Mouse (Mus musculus) left cerebral cortex, postnatal 25 days (tissue): ENCODE data around the gene 1700080E11Rik. TPM values are rescaled to one million over a fixed set of nuclear protein-coding genes. Genes with fewer than 3 reads are reported as not detected.
"Not testable (repeated sequence)": the region's sequence is repeated elsewhere in the genome, so short reads cannot be mapped to it uniquely, and the experiment has no call there.

ENCODE experiments used
- DNase-seq, 2 experiments: peaks; one replicate each; pipeline ENCODE4 v3.0.0; 2022; ENCODE audit warnings: low spot score in 2 of 2, mixed read lengths in 1 of 2
- intact Hi-C: fragments of 180-260 bp; cut with DNase I; formaldehyde crosslinking; loops from one replicate; pipeline ENCODE4 v1.15.1; 2025
- total RNA-seq, 2 experiments: library from RNA; stranded (reverse); gene quantifications; 2 replicates each; pipeline ENCODE4 v1.2.3; 2021

1700080E11Rik gene
- not detected for total RNA-seq

- intact Hi-C loops: no loop called here
- no peak for DNase-seq
Observed at GRCm38 (mm10) chr9:105144992-105145391, at the start of gene 1700080E11Rik. Gene 1700080E11Rik, minus strand, starts transcription at chr9:105145092.

DNA sequence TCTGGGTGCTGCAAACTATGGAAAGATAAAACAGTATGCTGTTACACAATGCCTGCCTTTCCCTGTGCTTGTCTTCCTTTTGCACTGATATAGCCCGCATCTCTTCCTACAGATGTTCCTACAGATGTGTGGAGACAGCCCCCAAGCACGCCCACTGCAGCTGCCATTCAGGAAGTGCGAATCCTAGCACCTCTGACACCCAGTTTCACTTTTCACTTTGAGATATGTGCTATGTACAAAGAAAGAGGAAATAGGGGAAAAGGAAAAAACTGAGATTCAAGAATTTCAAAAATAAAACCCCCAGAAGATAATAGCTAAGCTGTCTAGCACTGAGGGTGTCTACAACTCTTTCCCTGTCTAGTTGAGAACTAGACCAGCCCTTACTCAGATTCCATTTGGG lies 41.8 kb upstream of the 1700080E11Rik start:
- intact Hi-C loops: no loop called here
- peak in 1 of 2 experiments; percentile 18 for DNase-seq

GRCm38 (mm10) chr9:105182392-105182791 lies 37.5 kb upstream of the 1700080E11Rik start:
- intact Hi-C loops: no loop called here
- no peak for DNase-seq

- DNase-seq: no peak
- intact Hi-C loops: loop anchor here (10.0 kb wide), 1 partner anchor 176 kb away; no protein-coding TSS in a partner anchor
Observed at GRCm38 (mm10) chr9:105139204-105139603, 5.7 kb downstream of the 1700080E11Rik start.

- DNase-seq: no peak
- intact Hi-C loops: loop anchor here (10.0 kb wide), 1 partner anchor 178 kb away; no protein-coding TSS in a partner anchor
Observed at GRCm38 (mm10) chr9:105136404-105136803, 8.5 kb downstream of the 1700080E11Rik start.

DNA sequence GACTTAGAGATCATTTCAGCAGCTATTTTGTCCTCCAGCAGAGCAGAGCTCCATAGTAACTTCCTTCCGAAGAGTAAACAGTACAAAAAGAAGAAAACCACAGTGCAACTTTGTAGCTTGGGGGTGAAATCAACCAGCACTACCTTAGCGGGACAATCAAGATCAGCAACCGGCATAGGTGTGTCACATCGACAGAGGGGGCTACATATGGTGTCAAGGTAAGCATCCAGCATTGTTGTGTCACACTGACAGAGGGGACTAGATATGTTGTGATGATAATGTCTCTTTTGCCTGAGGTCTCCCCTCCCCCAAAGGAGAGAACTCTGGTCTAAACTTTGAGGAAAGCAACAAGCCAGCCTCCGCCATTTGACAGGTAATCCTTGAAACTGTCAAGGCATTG lies 10.4 kb downstream of the 1700080E11Rik start:
- intact Hi-C loops: loop anchor here (5.0 to 10.0 kb wide), 2 partner anchors 82 to 180 kb away; partner anchors contain the start of gene Mrpl3
- no peak for DNase-seq

GRCm38 (mm10) chr9:105132002-105132367 lies 12.9 kb downstream of the 1700080E11Rik start:
- intact Hi-C loops: loop anchor here (5.0 to 10.0 kb wide), 2 partner anchors 80 to 183 kb away; partner anchors contain the start of gene Mrpl3
- DNase-seq: no peak

DNA sequence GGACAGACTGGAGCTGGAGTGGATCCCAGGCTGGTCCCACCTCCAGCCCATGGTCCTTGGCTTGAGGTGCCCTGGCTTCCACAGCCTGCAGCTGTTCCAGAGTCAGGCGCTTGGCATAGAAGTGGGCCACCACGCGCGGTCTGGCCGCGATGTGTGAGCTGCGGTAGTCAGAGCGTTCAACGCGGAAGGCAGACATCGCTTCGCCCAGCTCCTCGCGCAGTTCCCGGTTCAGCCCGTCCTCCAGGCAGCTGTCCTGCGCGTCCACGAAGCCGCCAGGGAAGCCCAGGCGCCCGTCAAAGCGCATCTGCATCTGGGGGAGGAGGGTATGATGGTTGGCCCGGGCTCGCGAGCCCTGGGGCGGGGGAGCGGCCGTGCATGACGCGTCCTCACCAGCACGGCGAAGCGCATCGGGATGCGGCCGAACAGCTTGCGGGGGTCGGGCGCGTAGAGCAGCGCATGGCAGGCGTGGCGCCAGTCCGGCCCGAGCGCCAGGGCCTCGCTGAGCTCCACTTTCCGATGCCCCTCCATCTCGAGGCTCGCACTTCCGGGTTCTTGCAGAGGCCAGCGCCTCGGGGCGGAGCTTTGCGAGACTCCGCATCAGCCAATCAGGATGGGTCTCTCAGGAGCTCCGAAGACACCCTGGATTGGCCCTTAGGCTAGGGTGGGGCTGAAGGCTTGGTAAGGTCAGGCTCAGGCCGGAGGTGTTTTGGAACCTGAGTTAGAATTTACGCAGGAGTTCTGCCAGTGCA lies 13.5 kb downstream of the 1700080E11Rik start, which contains the start of gene Nudt16:
Gene Nudt16 (minus strand): TSS at position 572 of the 749 bp plus-strand sequence.
- intact Hi-C loops: loop anchor here (5.0 to 10.0 kb wide), 2 partner anchors 79 to 183 kb away; partner anchors contain the start of gene Mrpl3
- DNase-seq: peak; percentile 89 to 94

DNA sequence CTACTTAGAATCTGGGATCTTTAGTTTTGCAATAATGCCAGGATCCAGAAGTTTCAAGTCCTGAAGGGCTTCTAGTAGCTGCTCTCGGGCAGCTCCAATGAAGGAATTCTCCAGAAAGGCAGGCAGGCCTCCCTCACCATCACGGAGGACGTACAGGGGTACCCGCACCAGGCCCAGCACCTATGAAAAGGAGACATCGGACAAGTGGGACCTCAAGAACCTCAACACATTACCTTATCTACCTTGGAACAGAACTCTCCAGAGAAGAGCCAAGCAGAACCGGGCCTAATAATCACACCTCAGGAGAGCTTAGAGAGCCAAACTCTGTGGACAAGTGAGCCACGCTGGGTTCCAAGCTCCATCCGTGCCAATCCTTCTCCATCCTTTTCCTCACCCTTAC lies 14.6 kb downstream of the 1700080E11Rik start:
- no peak for DNase-seq
- intact Hi-C loops: loop anchor here (5.0 to 10.0 kb wide), 2 partner anchors 78 to 184 kb away; partner anchors contain the start of gene Mrpl3

DNA sequence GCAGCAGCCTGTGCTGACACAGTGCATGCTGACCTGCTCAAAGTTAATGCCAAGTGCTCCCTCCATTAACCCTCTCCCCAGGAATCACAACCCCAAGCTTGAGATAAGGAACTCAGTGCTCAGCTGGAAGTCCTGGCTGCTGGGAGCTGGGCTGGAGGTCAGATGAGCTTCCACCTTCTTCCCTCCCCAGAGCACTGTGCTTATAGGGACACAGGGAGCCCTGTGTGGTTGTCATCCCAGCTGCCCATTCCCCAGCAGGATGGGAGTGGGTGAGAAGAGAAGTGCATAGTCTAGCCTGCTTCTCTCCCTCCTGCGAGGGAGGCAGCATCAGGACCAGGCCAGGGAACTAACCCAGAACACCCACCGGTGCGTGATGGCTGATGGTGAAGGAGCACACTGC lies 19.7 kb downstream of the 1700080E11Rik start:
- intact Hi-C loops: not testable (repeated sequence)

DNA sequence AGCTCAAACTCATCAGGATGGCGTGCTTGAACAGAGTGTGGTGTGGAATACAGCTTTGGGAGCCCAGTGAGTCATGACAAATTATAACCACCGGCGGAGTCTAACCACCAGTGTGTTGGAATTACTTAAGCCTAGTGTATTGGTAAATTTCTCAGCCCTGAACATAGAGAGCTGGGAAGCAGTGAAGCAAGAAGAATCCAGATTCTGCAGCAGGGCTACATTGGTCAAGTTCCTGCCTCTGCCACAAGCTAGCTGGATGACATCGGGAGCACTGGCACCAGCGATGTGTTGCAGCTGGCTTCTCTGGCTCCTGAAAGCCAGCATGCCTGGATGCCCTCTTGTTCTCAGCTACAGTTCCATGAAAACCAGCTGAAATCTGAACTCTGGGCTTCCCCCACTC lies 41.0 kb downstream of the 1700080E11Rik start:
- intact Hi-C loops: no loop called here
- no peak for DNase-seq

More for the DNA sequence above, 19.7 kb downstream of the 1700080E11Rik start:
- not testable (repeated sequence) for DNase-seq

- DNase-seq: peak; percentile 26 to 69
- intact Hi-C loops: no loop called here
Observed at GRCm38 (mm10) chr9:105101911-105102310, 43.0 kb downstream of the 1700080E11Rik start.

DNA sequence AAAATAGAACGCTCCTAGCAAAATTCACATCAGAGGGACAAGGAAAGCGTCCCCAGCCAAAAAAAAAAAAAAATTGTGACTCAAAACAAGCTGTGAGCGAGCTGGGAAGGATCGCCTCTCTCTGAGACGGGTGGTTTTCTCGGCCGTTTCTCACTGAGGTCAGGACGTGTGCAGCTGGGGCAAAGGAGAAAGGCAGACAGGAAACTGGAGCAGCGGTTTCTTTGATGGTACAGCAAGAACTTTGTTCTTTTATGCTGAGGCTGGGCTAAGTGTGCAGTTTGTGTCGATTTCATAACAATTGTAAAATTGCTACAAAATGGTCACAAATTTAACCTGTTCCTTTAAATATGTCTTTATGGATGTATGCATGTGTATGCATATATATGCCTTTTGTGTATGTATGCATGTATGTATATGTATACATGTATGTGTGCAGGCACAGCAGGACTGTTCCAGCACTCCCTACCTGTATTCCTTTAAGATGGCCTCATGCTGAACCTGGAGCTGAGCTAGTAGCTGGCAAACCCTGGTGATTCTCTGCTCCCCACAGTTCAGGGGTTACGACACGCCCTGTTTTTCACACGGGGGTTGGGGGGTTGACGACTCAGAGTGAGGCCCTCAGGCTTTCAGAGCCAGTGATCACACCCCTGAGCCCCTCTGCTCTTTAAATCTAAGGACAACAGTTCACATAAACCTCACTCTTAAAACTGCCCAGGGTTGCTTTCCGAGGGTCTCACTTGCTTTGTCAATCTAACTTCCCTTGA lies 43.9 kb downstream of the 1700080E11Rik start:
- DNase-seq: no peak
- intact Hi-C loops: no loop called here

Other genes starting within 250 kb of the 1700080E11Rik start
- gene Mrpl3, start 91.9 kb downstream of the 1700080E11Rik start, total RNA-seq: 10 to 100 TPM; 81.4 to 82.2 TPM
- 10 to 100 TPM; 16.7 to 18.8 TPM for gene Nudt16, start 13.3 kb downstream of the 1700080E11Rik start, total RNA-seq